Mouse (Mus musculus) gastrocnemius, postnatal 14 days (tissue): ENCODE data around the gene Gm10772. TPM values are rescaled to one million over a fixed set of nuclear protein-coding genes. Genes with fewer than 3 reads are reported as not detected.
"Not testable (repeated sequence)": the region's sequence is repeated elsewhere in the genome, so short reads cannot be mapped to it uniquely, and the experiment has no call there.

Experiments
- DNase-seq: peaks from one replicate; pipeline ENCODE4 v3.0.0; 2021; ENCODE audit warnings: mixed read lengths
- intact Hi-C: fragments of 180-260 bp; cut with DNase I; formaldehyde crosslinking; loops from one replicate; pipeline ENCODE4 v1.15.1; 2025; ENCODE audit warnings: low total_unique reads
- long read RNA-seq, 2 experiments: library from polyadenylated mRNA; stranded (forward); transcript quantifications; one replicate each; pipeline ENCODE4 v2.0.0; 2021
- total RNA-seq, 2 experiments: library from RNA; stranded (reverse); gene quantifications; 2 replicates each; pipeline ENCODE4 v1.2.3; 2021

Gm10772 gene
- not detected for total RNA-seq
- long read RNA-seq, experiment 1 = 0 reads
- long read RNA-seq, experiment 2 = 0 reads

DNA sequence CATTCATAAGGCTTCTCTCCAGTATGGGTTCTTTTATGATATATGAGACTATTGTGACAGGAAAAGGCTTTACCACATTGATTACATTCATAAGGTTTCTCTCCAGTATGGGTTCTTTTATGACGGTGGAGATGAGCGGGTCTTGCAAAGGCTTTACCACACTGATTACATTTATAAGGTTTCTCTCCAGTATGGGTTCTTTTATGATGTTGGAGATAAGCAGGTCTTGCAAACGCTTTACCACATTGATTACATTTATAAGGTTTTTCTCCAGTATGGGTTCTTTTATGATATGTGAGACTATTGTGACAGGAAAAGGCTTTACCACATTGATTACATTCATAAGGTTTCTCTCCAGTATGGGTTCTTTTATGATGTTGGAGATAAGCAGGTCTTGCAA, at the start of gene Gm10772:
Gene Gm10772 (minus strand): TSS at position 101 of the 400 bp plus-strand sequence.
- intact Hi-C loops, DNase-seq: not testable (repeated sequence)

- DNase-seq, intact Hi-C loops: not testable (repeated sequence)
Observed at GRCm38 (mm10) chr13:66263914-66264313, 36.5 kb upstream of the Gm10772 start.

DNA sequence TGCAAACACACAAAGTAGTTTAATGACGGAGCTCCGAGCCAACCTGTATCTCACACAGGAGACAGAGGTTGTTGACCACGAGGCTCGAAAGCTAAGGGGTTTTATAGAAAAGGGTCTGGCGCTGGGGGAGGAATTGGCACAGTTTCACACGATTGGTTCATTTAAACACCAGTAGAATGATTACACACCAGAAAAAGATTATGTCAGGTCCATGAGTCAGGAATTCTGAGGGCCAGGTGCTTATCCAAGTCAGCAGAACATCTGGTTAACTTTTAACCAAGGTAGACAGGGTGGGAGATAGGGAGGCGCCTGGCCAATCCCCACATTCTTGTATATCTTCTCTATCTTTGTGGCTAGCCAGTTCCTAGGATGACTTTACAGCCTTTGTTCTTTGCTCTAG, 35.8 kb upstream of the Gm10772 start:
- intact Hi-C loops, DNase-seq: not testable (repeated sequence)

- intact Hi-C loops = no loop called here
- no peak for DNase-seq
Observed at GRCm38 (mm10) chr13:66214349-66214748, 13.0 kb downstream of the Gm10772 start.

DNA sequence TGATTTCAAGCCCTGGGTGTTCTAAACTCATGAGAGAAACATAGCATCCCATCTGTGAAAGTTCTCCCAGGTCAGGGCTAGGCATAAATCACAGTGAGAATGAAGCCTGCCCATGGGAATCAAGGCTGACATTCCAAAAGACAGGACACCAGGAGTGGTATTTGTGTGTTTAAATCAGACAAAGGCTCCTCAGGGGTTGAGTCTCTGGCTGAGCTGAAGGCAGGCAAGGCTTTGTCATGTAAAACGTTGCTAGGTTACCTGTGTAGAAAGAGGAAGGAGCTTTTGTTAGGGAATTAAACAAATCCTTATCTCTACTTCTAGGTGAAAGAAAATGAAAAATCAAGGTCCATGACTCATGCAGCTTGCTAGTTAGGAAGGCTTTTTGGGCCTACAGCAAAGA, 13.6 kb downstream of the Gm10772 start:
- DNase-seq, intact Hi-C loops: not testable (repeated sequence)

DNA sequence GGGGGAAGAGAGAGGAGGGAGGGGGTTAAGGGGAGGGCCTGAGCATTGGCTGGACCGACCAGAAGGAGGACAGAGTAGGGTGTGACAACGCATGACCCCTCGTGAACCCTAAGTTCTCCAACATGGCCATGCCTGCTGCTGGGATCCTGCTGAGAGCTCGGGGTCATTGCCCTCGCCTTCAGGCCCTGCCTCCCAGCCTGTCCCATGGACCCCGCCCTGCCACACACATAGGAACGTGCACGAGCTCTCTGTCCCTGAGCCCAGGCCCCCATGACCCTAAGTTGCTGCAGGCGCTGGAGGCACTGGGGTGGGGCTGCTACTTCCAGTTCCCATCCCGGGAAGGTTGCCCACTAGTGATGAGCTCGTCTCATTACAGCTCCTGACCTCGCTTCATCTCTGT, 48.2 kb downstream of the Gm10772 start:
- DNase-seq, intact Hi-C loops: not testable (repeated sequence)

Other genes starting within 250 kb of the Gm10772 start
- gene Gm10324, start 108.0 kb downstream of the Gm10772 start, total RNA-seq = not detected
- gene 2410141K09Rik, start 213.5 kb upstream of the Gm10772 start, total RNA-seq = not detected